Mouse (Mus musculus): ENCODE results near the gene Tpp1.

Gene Tpp1

DNA sequence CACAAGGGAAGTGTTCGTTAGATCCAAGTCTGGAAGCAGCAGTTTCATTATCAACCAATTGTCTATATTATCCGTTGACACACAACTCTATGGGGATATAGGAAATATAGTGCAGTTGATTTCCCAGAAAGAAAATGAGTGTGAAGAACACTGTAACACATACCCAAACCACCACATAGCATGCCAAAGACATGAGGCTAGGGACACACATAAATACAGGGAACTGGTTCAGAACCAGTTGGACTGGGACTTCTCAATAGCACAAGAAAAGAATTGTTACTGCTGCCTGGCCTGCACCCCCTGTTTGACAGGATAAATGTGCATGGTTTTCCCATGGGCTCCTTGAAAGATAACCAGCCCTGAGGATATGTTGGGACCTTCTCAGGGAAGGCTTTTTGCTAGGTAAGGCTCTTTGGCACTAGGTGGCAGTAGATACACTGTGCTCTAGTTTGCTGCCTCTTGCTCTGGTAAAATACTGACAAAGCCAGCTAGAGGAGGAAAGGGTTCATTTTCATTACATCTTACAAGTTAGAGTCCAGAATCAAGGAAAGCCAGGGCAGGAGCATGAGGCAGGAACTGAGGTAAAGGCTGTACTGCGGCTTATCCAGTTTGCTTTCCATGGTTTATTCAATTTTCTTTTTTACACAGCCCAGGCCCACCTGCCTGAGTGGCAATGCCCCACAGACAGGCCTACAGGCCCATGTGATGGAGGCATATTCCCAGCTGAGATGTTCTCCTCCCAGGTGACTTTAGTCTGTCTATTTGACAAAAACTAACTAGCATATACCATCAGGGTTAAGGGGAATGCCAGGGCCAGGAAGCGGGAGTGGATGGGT lies 25.7 kb downstream of the Tpp1 start:
- DNase-seq: peak; percentile 49

DNA sequence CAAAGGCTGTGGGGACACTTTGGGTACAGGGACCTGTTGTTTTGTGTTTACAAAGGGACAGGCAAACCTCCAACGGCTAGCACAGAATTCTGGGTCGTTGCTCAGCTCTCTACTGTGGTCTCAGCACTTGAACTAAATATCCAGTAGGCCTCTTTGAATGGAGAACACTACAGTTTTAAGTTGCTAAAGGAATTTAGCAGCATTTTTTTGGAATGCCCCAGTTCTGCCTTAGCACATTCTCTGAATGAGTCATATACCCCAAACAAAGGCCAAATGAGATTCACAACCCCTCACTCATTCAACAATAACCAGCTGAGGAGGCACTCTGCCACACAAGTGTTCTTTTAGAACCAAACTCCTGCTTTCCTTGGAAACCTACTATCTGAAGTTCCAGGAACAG lies 30.1 kb downstream of the Tpp1 start:
- DNase-seq: no peak

DNA sequence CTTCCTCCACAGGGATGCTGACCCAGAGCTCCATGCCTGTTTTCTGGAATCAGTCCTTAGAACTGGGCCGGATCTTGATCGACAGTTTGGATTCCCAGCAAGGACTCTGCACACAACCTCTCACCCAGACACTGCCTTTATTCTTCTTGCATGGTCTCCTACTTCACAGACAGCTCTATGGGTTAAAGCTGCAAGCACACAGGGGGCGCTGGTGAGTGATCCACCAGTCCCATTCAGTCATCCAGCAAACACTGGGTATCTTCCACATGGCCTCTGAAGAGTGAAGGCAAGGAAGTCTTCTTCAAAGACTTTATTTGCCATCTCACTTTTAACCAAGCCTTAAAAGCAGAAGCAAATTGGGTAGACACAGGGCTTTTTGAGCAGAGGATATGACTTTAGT lies 36.7 kb downstream of the Tpp1 start:
- DNase-seq: peak; percentile 20

- no peak for DNase-seq
These were observed 43.3 kb downstream of the Tpp1 start for GRCm38 (mm10) chr7:105708733-105709132.

GRCm38 (mm10) chr7:105703816-105704215 lies 48.2 kb downstream of the Tpp1 start:
- no peak for DNase-seq

DNA sequence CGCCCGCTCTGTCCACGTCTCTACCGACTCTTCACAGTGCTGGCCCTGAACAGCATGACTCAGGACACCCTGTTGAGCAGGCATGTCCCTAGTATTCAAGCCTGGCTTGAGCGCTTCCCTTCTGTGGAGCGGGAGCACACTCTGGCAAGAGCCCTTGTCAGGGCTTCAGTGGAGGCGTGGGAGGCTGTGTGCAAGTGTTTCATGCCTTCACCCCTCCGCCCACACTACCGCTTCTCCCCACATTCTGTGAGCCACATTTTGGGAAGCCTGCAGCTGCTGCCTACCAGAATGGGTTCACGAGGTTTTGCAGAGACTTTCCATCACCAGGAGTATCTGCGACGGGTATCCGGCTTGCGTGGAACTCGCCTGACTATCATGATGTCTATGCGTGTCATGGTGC lies 48.9 kb downstream of the Tpp1 start:
- DNase-seq: no peak

All from thymus, postnatal 25 days (tissue).